Mouse (Mus musculus): ENCODE measurements around the gene Zfp113. TPM values are rescaled to one million over a fixed set of nuclear protein-coding genes. Genes with fewer than 3 reads are reported as not detected.
"Not testable (repeated sequence)": the region's sequence is repeated elsewhere in the genome, so short reads cannot be mapped to it uniquely, and the experiment has no call there.

Zfp113 gene
- total and polyA plus RNA-seq, 3 experiments: 4.4 to 7.0 (median 5.8) TPM

- TF ChIP-seq MEF2A (IDR thresholded peaks at IDR 0.05; ENCODE audit: borderline replicate concordance, low read depth, low read length) (peak; percentile 57), KAT2A (IDR thresholded peaks at IDR 0.05; ENCODE audit: insufficient replicate concordance, low read length) (peak; percentile 73; the same call in 1 of the 2 replicates), ZKSCAN1 (IDR thresholded peaks at IDR 0.05; ENCODE audit: borderline replicate concordance, low read depth, low read length) (no peak), CTCF (conservative IDR thresholded peaks at IDR 0.05 in 1 of 2, IDR thresholded peaks at IDR 0.05 in 1 of 2; ENCODE audit: low read depth in 2 of 2, low read length in 2 of 2) (no peak), JUN (IDR thresholded peaks at IDR 0.05; ENCODE audit: insufficient read depth, low read depth, low read length) (no peak), TBP (conservative IDR thresholded peaks at IDR 0.05; ENCODE audit: low read depth, low read length) (peak; percentile 87), UBTF (IDR thresholded peaks at IDR 0.05; ENCODE audit: low read depth, low read length) (no peak), PAX5 (IDR thresholded peaks at IDR 0.05; ENCODE audit: low read length) (no peak), RAD21 (IDR thresholded peaks at IDR 0.05; ENCODE audit: low read depth, low read length) (no peak), USF2 (conservative IDR thresholded peaks at IDR 0.05; ENCODE audit: low read depth, low read length) (no peak), CHD1 (IDR thresholded peaks at IDR 0.05; ENCODE audit: low read depth, low read length) (no peak), MYC (IDR thresholded peaks at IDR 0.05; ENCODE audit: low read depth, low read length) (no peak), E2F4 (IDR thresholded peaks at IDR 0.05; ENCODE audit: insufficient replicate concordance, low read depth, low read length) (no peak), MAFK (IDR thresholded peaks at IDR 0.05; ENCODE audit: insufficient replicate concordance, low read length) (no peak), MAZ (IDR thresholded peaks at IDR 0.05; ENCODE audit: low read depth, low read length) (peak; percentile 84), ZC3H11A (IDR thresholded peaks at IDR 0.05; ENCODE audit: low read depth, low read length) (no peak), CHD2 (IDR thresholded peaks at IDR 0.05; ENCODE audit: low read length) (0 out of 2 replicates have a peak, but pooled peaks have one; percentile 19)
These were observed 39.0 kb downstream of the Zfp113 start, which contains the start of gene Zscan21 (continued) for GRCm38 (mm10) chr5:138116255-138117198.

- in situ Hi-C loops (cut with MboI; ENCODE audit: low pct_ligation_motif_present, low pct_unique_long_range_greater_than_20kb, low sequenced_read_pairs): loop anchor here (5.0 kb wide), 1 partner anchor 52 kb away; the partner anchor contains the start of gene Cops6
- H3K4me2 ChIP-seq (ENCODE audit: insufficient read depth, low read depth, poor library complexity, severe bottlenecking); dilution Hi-C loops (cut with MboI; ENCODE audit: extremely low pct_ligation_motif_present, extremely low pct_unique_long_range_greater_than_20kb, low sequenced_read_pairs); H3K4me3 ChIP-seq (replicated peaks in 1 of 3; ENCODE audit: low read depth in 2 of 3, low read length in 2 of 3, poor library complexity in 1 of 3); H3K27me3 ChIP-seq (replicated peaks); H3K4me1 ChIP-seq (ENCODE audit: control insufficient read depth in 1 of 2, insufficient read depth in 2 of 2); H3K9ac ChIP-seq (ENCODE audit: insufficient read depth, low read depth); H3K27ac ChIP-seq (ENCODE audit: insufficient read depth, low read depth); H3K36me3 ChIP-seq (replicated peaks in 1 of 2; ENCODE audit: control insufficient read depth in 1 of 2, insufficient read depth in 1 of 2, low read length in 1 of 2); DNase-seq (ENCODE audit: extremely low read depth); H3K9me3 ChIP-seq (replicated peaks; ENCODE audit: low read length); H3K79me2 ChIP-seq (replicated peaks; ENCODE audit: control insufficient read depth, extremely low read depth, insufficient read depth, poor library complexity, severe bottlenecking): not testable (repeated sequence)
These were observed 45.6 kb downstream of the Zfp113 start for GRCm38 (mm10) chr5:138109847-138110396.
